Mouse (Mus musculus) erythroblast, embryonic 14.5 days (primary cell): ENCODE results near the gene Gm36210.

Experiments
- GATA1 ChIP-seq: IDR thresholded peaks from 2 replicates; pipeline ENCODE4 v1.6.1; 2012; ENCODE audit warnings: low read length, inconsistent platforms, mixed read lengths
- TAL1 ChIP-seq: IDR thresholded peaks from 3 replicates; pipeline ENCODE4 v1.6.1; 2012; ENCODE audit warnings: low read length, inconsistent platforms, mixed read lengths

GRCm38 (mm10) chr7:4877226-4877625 lies 29.1 kb downstream of the Gm36210 start:
- TF ChIP-seq GATA1: no peak
- TF ChIP-seq TAL1: no peak
